Mouse (Mus musculus) cortical plate, adult 2 months (tissue): Measurements from ENCODE around the gene Tada1.

ENCODE experiments used
- CTCF ChIP-seq: fragments of 200-500 bp; IDR thresholded peaks from 2 replicates; pipeline ENCODE4 v1.5.1; 2011; ENCODE audit warnings: mild to moderate bottlenecking, control low read depth, low read length; ENCODE audit not compliant: insufficient read depth; ENCODE audit errors: extremely low read depth
- POLR2A ChIP-seq: fragments of 200-500 bp; IDR thresholded peaks from 2 replicates; pipeline ENCODE4 v1.6.1; 2011; ENCODE audit warnings: mild to moderate bottlenecking, low read length, control low read depth; ENCODE audit not compliant: insufficient read depth; ENCODE audit errors: extremely low read depth

GRCm38 (mm10) chr1:166381821-166382220 lies 2.9 kb downstream of the Tada1 start:
- no peak for TF ChIP-seq POLR2A
- no peak for TF ChIP-seq CTCF
